Mouse (Mus musculus): ENCODE measurements at regions not wholly inside any gene's neighbourhood (a gene's known extent, or its start where the extent isn't known, plus 50 kb on each side); places are given as distances from the start of the nearest gene placed in this dataset.

GRCm38 (mm10) chr10:43745931-43746630, 155.5 kb downstream of the Qrsl1 start:
- TF ChIP-seq CTCF (conservative IDR thresholded peaks at IDR 0.05; ENCODE audit: low read length): no peak
- TF ChIP-seq NANOG (IDR thresholded peaks at IDR 0.05; ENCODE audit: borderline replicate concordance, low read length): no peak
- TF ChIP-seq POU5F1 (IDR thresholded peaks at IDR 0.05; ENCODE audit: borderline replicate concordance, low read length): no peak

All from E14TG2a.4 (cell line).